Mouse (Mus musculus) spleen, adult 18-20 months (tissue): Measurements from ENCODE around the gene 3110001I22Rik.
"Not testable (repeated sequence)": the region's sequence is repeated elsewhere in the genome, so short reads cannot be mapped to it uniquely, and the experiment has no call there.

Experiments
- DNase-seq, 2 experiments: peaks; one replicate each; pipeline ENCODE4 v3.0.0; 2022; ENCODE audit warnings: mixed read lengths in 2 of 2

3110001I22Rik gene

GRCm38 (mm10) chr16:13671685-13672385 lies at the start of gene 3110001I22Rik, which contains the start of gene Bfar:
Gene 3110001I22Rik, plus strand, starts transcription at chr16:13671929.
Gene Bfar, plus strand, starts transcription at chr16:13671858.
- DNase-seq, result peak; percentile 82 to 85

GRCm38 (mm10) chr16:13628345-13628744 lies 43.4 kb upstream of the 3110001I22Rik start:
- DNase-seq, result no peak

DNA sequence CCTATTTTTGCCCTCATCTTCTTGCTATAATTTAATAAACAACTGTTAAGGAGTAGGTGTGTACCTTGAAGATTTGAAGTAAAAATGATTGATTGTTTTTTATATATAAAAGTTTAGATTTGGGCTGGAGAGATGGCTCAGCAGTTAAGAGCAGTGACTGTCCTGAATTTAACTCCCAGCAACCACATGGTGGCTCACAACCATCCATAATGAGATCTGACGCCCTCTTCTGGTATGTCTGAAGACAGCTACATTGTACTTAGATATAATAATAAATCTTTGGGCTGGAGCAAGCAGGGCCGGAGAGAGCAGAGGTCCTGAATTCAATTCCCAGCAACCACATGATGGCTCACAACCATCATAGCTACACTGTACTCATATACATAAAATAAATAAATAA lies 33.5 kb upstream of the 3110001I22Rik start:
- not testable (repeated sequence) for DNase-seq

DNA sequence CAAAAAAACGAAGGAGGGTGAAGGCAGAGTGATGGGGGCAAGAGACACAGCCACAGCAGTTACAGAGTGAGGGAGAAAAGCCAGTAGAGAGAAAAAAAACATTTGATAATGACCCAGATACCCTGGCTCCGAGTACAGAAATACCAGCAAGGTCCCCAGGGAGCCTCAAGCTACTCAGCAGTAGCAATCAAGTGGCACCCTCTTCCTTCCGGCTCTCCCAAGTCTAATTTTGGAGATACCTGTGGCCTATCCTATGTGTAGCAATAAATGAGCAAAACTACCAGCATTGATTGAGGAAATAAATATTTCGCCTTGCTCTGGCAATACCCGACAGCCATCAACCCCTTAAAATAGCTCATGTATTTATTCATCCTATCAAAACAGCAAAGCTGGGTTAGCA lies 32.2 kb upstream of the 3110001I22Rik start:
- DNase-seq, result no peak

- peak; percentile 7 to 32 for DNase-seq
Measured at GRCm38 (mm10) chr16:13640064-13640463, 31.7 kb upstream of the 3110001I22Rik start.

DNA sequence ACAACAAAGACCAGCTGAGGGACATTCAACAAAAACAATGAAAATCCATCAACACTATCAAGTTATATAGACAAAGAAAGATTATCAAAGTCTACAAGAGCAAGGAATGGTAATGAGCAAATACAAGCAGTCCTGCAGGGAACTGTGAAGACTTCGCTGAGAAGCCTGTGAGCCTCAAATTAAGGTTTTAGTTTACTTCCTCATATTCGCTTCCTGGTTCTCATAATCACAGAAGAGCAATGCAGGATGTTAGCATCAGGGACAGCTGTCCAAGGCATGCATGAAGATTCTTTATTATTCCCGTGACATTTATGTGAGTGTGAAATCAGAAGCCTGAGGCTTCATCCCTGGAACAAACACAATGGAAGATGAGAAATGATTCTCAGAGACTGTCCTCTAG lies 27.3 kb upstream of the 3110001I22Rik start:
- DNase-seq, result no peak

- DNase-seq, result no peak
Measured at GRCm38 (mm10) chr16:13645930-13646329, 25.8 kb upstream of the 3110001I22Rik start.

DNA sequence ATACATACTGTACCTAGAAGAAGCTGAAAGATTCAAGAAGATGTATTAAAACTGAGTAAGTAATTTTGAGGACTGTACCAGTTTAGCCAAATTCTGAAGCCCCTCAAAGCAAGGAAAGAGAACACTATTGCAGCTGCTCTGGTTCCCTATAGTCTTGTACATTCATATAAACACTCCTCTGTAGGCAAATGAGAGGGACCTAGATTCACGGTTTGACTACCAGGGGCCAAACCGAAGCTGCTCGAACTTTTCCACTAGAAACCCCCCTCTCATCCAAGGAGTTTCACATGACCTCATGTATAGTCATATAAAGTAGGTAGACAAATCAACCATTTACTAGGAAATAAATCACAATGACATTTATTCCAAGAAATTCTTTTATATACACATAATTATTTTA lies 12.8 kb upstream of the 3110001I22Rik start:
- no peak for DNase-seq

DNA sequence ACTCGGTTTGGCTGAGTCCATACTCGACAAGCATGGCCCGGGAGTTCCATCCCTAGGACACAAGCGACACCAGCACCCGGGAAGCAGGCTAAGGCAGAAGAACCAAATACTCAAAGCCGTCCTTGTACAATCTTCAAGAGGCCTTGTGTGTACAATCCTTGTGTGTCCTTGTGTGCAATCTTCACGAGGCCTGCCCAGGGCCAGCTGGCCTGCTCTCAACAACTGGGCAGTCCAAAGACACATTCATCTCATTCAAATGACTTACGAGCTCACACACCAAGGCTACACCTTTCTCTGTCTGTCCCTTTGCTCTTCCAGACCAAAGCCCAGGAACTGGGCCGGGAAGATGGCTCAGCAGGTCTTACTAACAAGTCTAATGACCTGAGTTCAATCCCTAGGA lies 11.0 kb upstream of the 3110001I22Rik start:
- DNase-seq, result no peak

DNA sequence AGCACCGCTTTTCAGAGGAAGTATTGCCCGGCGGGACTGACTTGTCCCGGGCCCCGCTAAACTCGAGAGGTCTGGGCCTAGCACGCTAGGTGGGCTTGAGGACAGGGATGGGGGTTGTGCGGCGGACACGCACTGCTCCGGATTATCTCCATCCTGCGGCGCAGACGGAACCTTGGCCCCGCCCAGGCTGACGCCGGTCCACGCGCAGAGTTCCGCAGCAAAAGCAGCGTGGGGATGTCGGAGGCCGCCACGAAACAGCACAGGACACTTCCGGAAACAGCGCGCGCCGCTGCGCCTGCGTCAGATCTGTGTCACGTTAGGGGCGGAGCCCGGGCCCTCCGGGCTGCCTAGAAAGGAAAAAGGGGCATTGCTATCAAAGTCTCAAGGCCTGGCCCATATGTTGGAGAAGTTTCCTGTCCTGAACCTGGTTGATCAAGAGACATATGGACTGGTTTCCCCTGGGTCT lies 3.8 kb upstream of the 3110001I22Rik start, which contains the start of gene Parn:
Gene Parn, minus strand, starts transcription at position 293 of the 466 bp plus-strand sequence.
- peak; percentile 92 to 94 for DNase-seq

DNA sequence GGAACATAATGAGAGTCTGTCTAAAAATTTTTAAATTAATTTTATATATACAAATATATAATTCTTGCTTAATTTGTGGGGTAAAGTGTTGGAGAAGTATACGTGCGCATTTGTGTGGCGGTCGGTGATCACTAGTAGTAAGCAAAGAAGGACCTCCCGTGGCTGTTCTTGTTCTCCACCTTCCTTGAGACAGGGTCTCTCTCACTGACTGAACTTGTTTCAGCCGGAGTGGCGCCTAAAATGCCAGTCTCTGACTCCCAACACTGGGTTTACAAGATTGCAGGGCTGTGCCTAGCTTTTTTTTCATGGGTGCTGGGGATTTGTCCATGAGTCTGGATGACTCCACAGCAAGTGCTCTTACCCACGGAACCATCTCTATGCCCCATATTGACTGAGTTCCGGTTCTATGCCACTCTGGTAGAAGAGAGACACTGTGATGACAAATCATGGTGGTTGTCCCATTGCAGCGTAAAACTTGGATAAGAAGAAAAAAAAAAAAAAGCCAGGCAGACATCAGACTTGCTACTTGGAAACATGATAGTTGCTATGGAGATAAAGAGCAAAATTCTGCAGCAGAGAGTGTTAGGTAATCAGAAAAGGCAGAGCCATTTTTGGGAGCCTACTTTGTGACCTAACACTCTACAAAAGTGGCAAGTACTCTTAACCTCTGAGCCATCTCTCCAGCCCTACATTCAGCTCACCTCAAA lies 3.2 kb upstream of the 3110001I22Rik start:
- no peak for DNase-seq

DNA sequence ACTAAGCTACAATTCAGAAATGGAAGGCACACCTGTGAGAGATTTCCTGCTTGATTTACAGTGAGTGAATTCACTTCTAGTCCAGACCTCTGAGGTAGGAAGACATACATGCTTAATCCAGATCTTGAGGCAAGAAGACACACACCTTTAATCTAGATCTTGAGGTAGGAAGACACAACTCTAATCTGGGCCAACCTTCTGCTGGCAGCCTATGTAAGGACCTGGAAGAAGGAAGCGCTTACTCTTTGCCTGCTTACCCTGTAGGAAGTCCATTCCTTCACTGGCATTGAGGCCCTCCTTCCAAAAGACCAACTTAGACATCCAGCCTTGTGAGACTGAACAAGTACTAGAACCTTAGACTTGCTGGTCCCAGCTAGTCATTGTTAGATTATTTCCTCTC lies 2.4 kb upstream of the 3110001I22Rik start:
- DNase-seq, result no peak

DNA sequence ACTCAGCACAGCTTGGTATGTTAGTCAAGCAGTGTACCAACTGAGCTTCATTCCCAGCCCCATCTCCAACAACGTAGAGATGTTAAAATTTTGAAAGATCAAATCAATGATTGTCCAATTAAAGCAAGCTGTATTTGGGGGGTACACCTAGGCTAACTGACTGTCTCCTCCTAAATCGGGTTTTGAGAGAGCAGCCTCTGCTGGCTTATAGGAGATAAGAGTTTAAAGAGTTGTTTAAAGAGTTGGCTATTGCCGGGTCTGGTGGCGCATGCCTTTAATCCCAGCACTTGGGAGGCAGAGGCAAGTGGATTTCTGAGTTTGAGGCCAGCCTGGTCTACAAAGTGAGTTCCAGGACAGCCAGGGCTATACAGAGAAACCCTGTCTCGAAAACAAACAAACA lies 833 bp upstream of the 3110001I22Rik start:
- DNase-seq, result not testable (repeated sequence)

GRCm38 (mm10) chr16:13672386-13672898 lies 713 bp downstream of the 3110001I22Rik start:
- DNase-seq, result peak; percentile 36 to 57

- no peak for DNase-seq
Measured at GRCm38 (mm10) chr16:13673114-13673513, 1.4 kb downstream of the 3110001I22Rik start.

DNA sequence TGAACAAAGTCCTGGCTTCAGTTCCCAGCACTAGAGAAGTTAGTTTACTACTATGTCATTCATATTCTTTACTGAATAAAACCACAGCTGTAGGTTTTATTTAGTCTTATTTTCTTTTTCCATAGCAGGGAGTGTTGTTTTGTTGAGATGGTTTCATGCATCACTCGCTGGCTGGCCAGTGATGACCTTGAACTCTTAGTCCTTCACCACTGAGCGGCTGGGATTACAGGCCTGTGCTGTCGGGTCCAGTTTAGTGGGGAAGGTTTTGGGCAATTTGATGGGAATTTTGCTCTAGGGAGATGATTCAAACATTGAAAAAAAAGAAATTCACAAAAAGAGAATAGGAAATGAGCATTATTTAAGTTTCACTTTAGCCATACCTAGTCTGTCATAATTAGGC lies 2.8 kb downstream of the 3110001I22Rik start:
- no peak for DNase-seq

DNA sequence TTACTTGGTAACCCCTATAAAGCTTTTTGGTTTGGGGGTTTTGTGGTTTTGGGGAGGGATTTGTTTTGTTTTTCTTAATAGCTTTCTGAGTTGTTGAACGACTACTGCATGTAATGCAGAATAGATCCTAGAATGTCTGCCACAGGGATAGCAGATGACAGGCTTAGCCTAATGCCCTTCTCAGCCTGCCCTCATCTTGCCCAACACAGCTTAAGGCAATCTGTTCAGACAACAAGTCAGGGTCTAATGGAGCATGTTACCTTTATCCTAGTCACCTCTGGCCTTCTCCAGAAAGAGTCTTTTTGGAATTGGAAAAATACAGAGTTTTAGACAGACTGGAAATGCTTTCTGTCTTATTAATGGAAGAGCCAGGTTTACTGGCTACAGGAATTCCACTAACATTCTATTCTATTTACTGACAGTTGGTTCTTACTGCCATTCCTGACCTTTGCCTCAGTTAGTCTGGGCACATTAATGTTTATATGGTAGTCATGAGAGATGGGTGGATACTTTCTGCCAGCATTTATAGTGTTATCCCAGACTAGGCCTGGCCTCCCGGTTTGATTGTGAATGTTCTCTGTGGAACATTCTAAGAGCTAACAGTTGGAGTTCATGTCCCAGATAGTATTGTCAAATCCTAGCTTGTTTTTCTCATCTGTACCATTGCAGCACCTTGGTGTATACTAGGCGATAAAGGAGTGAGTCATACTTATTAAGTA lies 7.0 kb downstream of the 3110001I22Rik start:
- no peak for DNase-seq

DNA sequence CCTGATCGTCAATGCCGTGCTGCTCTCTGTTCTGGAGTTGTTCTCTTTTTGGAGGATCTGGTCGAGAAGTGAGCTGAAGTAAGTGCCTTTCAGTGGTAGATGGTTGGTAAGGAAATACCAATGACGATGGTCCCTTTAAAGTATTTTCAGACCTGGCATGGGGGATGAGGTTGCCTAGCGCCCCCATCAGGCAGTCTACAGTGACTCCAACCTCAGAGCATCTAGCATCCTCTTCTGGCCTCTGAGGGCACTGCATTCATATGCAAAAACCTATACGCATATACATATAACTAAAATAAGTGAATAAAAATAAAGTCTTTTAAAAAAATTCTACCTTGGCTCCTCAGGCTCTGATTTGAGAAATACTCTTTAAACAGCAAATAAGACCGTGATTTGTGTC lies 27.3 kb downstream of the 3110001I22Rik start:
- no peak for DNase-seq

- DNase-seq, result no peak
Measured at GRCm38 (mm10) chr16:13702184-13702583, 30.5 kb downstream of the 3110001I22Rik start.

DNA sequence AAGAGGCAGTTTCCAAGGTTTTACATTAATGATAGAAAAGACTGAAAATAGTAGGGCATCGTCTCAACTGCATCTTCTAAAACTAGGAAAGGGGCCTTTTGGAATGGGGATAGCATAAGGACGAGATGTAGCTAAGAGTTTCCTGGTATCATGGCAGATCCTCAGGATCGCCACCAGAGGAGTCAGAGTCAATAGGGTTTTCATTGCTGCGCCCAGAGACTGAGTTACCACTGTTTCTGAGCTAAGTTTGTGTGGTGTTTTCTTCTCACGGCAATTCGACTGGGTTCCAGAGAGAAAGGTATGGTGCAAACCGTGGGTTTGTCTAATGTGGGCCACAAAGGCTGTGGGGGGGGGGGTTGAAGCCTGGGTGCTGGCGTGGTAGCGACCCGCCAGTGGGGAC lies 32.9 kb downstream of the 3110001I22Rik start:
- no peak for DNase-seq

DNA sequence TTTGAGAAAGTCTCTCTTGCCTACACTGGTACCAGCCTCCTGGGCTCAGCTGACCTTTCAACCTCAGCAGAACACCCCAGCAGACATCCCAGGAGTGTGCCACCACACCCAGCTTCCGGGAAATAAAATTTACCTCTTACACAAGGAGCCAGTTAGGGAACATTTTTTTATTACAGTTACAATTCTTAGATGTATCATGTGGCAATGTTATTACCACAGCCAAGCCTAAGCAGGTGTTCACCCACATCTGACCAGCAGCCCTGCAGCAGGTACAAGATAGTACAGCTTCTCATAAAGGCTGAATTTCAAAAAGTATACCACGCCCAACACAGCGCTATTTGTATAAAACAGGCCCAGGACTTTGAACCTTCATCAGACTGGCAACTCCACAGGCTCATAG lies 43.2 kb downstream of the 3110001I22Rik start:
- DNase-seq, result no peak

GRCm38 (mm10) chr16:13716821-13717553 lies 45.3 kb downstream of the 3110001I22Rik start:
- DNase-seq, result no peak
